Mouse (Mus musculus): ENCODE measurements at regions not wholly inside any gene's neighbourhood (a gene's known extent, or its start where the extent isn't known, plus 50 kb on each side); places are given as distances from the start of the nearest gene placed in this dataset.
A peak's percentile ranks its signal among the peaks of the same experiment; 100 is the strongest.

- DNase-seq: no peak
Observed at GRCm38 (mm10) chr6:53765302-53765701, 55.3 kb downstream of the Tril start.

GRCm38 (mm10) chr6:53762586-53762985, 58.0 kb downstream of the Tril start:
- DNase-seq: no peak

GRCm38 (mm10) chr6:53760651-53761058, 60.0 kb downstream of the Tril start:
- DNase-seq: peak; percentile 42 to 59

GRCm38 (mm10) chr6:53759686-53760306, 60.8 kb downstream of the Tril start:
- DNase-seq: peak in 1 of 2 experiments; percentile 26

- no peak for DNase-seq
Observed at GRCm38 (mm10) chr6:53754366-53754765, 66.3 kb downstream of the Tril start.

GRCm38 (mm10) chr6:53750539-53750938, 70.1 kb downstream of the Tril start:
- no peak for DNase-seq
